Mouse (Mus musculus): Measurements from ENCODE around the gene Ryr2. TPM values are rescaled to one million over a fixed set of nuclear protein-coding genes. Genes with fewer than 3 reads are reported as not detected.

The Ryr2 gene
- polyA plus RNA-seq, 1 experiment: 0.41 TPM

DNA sequence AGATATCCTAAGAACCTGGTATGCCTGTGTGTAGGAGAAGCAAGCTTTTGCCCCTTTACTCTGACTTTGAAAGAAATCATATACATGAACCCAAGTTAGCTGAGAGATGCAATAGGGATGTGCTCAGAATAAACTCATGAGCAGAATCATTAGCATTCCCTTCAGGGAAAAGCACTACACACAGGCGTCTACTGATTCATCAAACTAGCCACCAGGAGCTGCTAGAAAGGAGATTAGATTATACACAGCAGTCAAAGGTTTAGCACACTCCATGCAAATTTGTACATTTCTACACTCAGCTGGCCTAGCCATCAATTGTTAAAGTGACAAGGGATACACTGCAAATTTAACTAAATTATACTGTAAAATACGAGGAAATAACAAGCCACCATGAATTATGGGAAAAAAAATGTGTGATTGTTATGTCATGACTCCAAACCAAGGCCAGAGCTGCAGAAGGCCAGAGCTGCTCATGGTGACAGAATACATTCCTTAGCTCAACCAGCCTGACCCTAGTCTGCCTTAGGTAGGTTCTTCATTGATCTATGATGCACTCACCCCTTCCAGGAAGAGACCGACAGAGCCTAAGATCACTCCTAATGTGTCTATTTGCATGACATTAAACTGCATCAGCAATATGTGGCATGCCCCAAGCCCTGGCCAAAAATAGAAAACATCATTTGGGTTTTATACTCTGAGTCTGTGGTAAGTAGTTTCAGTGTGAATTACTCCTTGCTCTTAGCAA, 324.2 kb downstream of the Ryr2 start:
- Histone ChIP-seq H3K27ac (ENCODE audit: control insufficient read depth, insufficient read depth, low read depth, low read length) (no peak overlapping the region), H3K27me3 (ENCODE audit: control insufficient read depth, insufficient read depth, low read length) (no peaks in the 10 kb centered on the region), H3K4me1 (ENCODE audit: control insufficient read depth, insufficient read depth, low read length) (no peaks in the 10 kb centered on the region), H3K36me3 (ENCODE audit: control insufficient read depth, insufficient read depth, low read length) (no peaks in the 10 kb centered on the region), H3K4me3 (ENCODE audit: control insufficient read depth, low read depth, low read length) (no peak overlapping the region)
- TF ChIP-seq POLR2A (IDR thresholded peaks at IDR 0.05; ENCODE audit: control insufficient read depth, low read depth, low read length): no peak
- TF ChIP-seq CTCF (IDR thresholded peaks at IDR 0.05; ENCODE audit: control insufficient read depth, insufficient read depth, insufficient replicate concordance, low read depth, low read length): no peak

DNA sequence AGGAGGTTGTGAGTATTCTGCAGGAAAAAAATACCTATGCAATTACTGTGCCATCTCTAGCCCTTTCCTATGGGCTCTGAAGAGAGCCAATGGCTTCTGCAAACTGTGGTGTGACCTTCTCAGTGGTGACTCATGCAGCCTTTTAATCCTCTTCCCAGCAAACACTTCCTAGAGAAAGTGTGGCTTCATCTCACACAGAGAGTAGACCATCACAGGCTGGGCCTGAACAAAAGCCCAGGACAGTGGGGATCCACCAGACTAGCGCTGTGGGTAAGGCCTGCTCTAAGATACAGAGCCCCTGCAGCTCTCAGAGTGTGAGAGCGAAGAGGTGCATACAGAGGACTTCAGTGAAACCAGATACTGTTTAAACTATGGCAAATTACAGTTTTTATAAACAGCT, 325.7 kb downstream of the Ryr2 start:
- Histone ChIP-seq H3K27me3 (ENCODE audit: control insufficient read depth, insufficient read depth, low read length) (no peaks in the 10 kb centered on the region), H3K4me1 (ENCODE audit: control insufficient read depth, insufficient read depth, low read length) (no peaks in the 10 kb centered on the region), H3K4me3 (ENCODE audit: control insufficient read depth, low read depth, low read length) (no peak overlapping the region), H3K36me3 (ENCODE audit: control insufficient read depth, insufficient read depth, low read length) (no peaks in the 10 kb centered on the region), H3K27ac (ENCODE audit: control insufficient read depth, insufficient read depth, low read depth, low read length) (no peak overlapping the region)
- TF ChIP-seq POLR2A (IDR thresholded peaks at IDR 0.05; ENCODE audit: control insufficient read depth, low read depth, low read length) (no peak), CTCF (IDR thresholded peaks at IDR 0.05; ENCODE audit: control insufficient read depth, insufficient read depth, insufficient replicate concordance, low read depth, low read length) (no peak)

DNA sequence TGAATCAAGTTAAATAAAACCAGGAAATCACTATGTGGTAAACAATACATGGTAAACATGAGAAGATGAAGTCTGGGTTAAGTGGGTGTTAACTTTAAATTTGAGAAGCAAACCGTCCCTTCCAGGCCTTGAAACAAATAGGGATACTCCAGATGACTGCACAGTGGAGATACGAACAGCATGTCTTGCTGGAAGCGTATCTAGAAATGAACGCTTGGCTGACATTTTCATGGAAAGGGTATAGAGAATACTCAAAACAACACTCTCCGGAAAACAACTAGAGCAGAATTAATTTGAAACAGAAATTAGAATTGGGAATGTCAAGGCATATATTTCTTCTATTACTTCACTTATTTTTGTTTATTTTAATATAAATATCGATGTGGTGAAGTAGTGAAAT, 329.0 kb downstream of the Ryr2 start:
- Histone ChIP-seq H3K27ac (ENCODE audit: control insufficient read depth, insufficient read depth, low read depth, low read length) (no peak overlapping the region), H3K4me3 (ENCODE audit: control insufficient read depth, low read depth, low read length) (no peak overlapping the region), H3K4me1 (ENCODE audit: control insufficient read depth, insufficient read depth, low read length) (no peaks in the 10 kb centered on the region), H3K36me3 (ENCODE audit: control insufficient read depth, insufficient read depth, low read length) (no peaks in the 10 kb centered on the region), H3K27me3 (ENCODE audit: control insufficient read depth, insufficient read depth, low read length) (no peaks in the 10 kb centered on the region)
- no peak for TF ChIP-seq POLR2A (IDR thresholded peaks at IDR 0.05; ENCODE audit: control insufficient read depth, low read depth, low read length)
- TF ChIP-seq CTCF (IDR thresholded peaks at IDR 0.05; ENCODE audit: control insufficient read depth, insufficient read depth, insufficient replicate concordance, low read depth, low read length): no peak

DNA sequence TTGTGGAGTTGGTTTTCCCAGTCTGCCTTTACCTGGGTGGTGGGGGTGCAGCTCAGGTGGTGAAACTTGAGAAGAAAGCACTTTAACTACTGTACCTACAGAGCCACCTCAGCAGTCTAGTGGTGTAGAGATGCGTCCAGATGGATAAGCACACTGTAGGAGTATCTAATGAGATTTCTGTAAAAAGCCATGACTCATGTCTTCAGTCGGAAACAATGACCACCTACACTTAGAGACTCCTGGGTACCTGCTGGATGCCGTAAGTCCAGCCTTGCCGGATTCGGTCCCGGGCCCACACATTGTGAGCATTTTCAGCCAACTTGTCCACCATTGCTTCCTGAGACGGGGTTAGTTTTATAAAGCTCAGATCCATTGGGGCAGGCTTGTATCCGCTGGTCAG, 334.6 kb downstream of the Ryr2 start:
- TF ChIP-seq POLR2A (IDR thresholded peaks at IDR 0.05; ENCODE audit: control insufficient read depth, low read depth, low read length): no peak
- no peak for TF ChIP-seq CTCF (IDR thresholded peaks at IDR 0.05; ENCODE audit: control insufficient read depth, insufficient read depth, insufficient replicate concordance, low read depth, low read length)
- H3K4me1 ChIP-seq (ENCODE audit: control insufficient read depth, insufficient read depth, low read length): no peaks in the 10 kb centered on the region
- no peak overlapping the region for H3K27ac ChIP-seq (ENCODE audit: control insufficient read depth, insufficient read depth, low read depth, low read length)
- no peaks in the 10 kb centered on the region for H3K27me3 ChIP-seq (ENCODE audit: control insufficient read depth, insufficient read depth, low read length)
- H3K4me3 ChIP-seq (ENCODE audit: control insufficient read depth, low read depth, low read length): no peak overlapping the region
- H3K36me3 ChIP-seq (ENCODE audit: control insufficient read depth, insufficient read depth, low read length): no peaks in the 10 kb centered on the region

DNA sequence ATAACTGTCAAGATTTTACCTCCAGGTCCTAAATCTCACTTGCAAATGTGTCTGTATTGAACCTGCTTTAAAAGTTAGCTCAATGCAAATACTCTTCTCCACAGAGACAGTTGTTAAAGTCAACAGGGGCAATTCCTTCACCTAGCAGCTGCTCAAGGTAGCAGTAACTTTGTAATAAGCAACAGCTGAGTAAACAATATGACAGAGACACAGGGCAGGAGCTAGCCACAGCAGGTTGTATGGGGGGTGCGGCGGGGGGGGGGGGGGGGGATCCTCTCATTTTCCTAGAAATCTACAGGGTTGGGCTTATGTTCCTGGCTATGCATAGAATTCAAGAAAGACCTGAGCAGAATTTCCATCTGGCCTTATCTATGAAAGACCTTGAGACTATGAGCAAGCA, 339.8 kb downstream of the Ryr2 start:
- H3K27ac ChIP-seq (ENCODE audit: control insufficient read depth, insufficient read depth, low read depth, low read length): no peak overlapping the region
- TF ChIP-seq POLR2A (IDR thresholded peaks at IDR 0.05; ENCODE audit: control insufficient read depth, low read depth, low read length) (no peak), CTCF (IDR thresholded peaks at IDR 0.05; ENCODE audit: control insufficient read depth, insufficient read depth, insufficient replicate concordance, low read depth, low read length) (no peak)
- H3K27me3 ChIP-seq (ENCODE audit: control insufficient read depth, insufficient read depth, low read length): no peaks in the 10 kb centered on the region
- no peaks in the 10 kb centered on the region for H3K36me3 ChIP-seq (ENCODE audit: control insufficient read depth, insufficient read depth, low read length)
- no peak overlapping the region for H3K4me3 ChIP-seq (ENCODE audit: control insufficient read depth, low read depth, low read length)
- H3K4me1 ChIP-seq (ENCODE audit: control insufficient read depth, insufficient read depth, low read length): peaks cover 2% of the 10 kb centered on the region; the same call in 1 of the 2 replicates

DNA sequence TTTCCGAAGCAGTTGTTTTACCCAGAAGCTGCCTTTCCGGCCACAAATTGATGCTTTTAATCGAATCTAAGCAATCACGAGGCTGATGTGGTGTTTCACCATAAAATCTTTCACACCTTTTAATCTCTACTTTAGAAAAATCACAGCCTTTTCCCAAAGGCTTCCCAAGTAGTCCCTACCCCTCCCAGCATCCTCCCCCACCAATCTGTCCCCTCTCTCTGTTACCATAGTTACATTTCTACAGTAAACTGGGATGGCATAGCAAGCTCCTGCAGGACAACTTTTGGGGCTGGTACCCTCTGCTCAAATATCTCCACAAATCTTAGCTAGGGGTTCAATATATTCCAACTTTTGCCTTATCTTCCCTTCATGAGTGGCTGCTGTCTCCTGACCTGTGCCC, 342.8 kb downstream of the Ryr2 start:
- no peak overlapping the region for H3K4me3 ChIP-seq (ENCODE audit: control insufficient read depth, low read depth, low read length)
- no peaks in the 10 kb centered on the region for H3K36me3 ChIP-seq (ENCODE audit: control insufficient read depth, insufficient read depth, low read length)
- H3K27me3 ChIP-seq (ENCODE audit: control insufficient read depth, insufficient read depth, low read length): no peaks in the 10 kb centered on the region
- no peak for TF ChIP-seq POLR2A (IDR thresholded peaks at IDR 0.05; ENCODE audit: control insufficient read depth, low read depth, low read length)
- TF ChIP-seq CTCF (IDR thresholded peaks at IDR 0.05; ENCODE audit: control insufficient read depth, insufficient read depth, insufficient replicate concordance, low read depth, low read length): no peak
- H3K4me1 ChIP-seq (ENCODE audit: control insufficient read depth, insufficient read depth, low read length): peaks cover 2% of the 10 kb centered on the region; the same call in 1 of the 2 replicates
- no peak overlapping the region for H3K27ac ChIP-seq (ENCODE audit: control insufficient read depth, insufficient read depth, low read depth, low read length)

DNA sequence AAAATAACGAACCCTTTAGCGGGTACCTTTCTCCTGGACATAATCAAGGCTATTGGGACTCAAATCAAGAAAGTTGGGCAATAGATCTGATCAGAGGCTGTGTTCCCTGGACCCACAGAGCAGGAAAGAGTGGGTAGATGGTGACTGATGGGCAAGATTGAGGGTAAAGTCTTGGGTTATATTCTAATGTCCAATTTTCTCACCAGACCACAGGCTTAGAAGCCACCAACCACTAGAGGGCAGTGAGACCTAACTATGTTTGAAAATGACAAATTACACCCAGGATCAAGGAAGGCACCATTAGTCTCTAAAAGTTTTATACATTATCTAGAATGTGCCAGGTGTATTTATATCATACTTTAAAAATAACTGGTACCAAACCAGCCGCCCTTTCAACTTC, 343.6 kb downstream of the Ryr2 start:
- no peak overlapping the region for H3K27ac ChIP-seq (ENCODE audit: control insufficient read depth, insufficient read depth, low read depth, low read length)
- no peaks in the 10 kb centered on the region for H3K27me3 ChIP-seq (ENCODE audit: control insufficient read depth, insufficient read depth, low read length)
- H3K4me3 ChIP-seq (ENCODE audit: control insufficient read depth, low read depth, low read length): no peak overlapping the region
- no peaks in the 10 kb centered on the region for H3K36me3 ChIP-seq (ENCODE audit: control insufficient read depth, insufficient read depth, low read length)
- H3K4me1 ChIP-seq (ENCODE audit: control insufficient read depth, insufficient read depth, low read length): peaks cover 2% of the 10 kb centered on the region; the same call in 1 of the 2 replicates
- TF ChIP-seq POLR2A (IDR thresholded peaks at IDR 0.05; ENCODE audit: control insufficient read depth, low read depth, low read length) (no peak), CTCF (IDR thresholded peaks at IDR 0.05; ENCODE audit: control insufficient read depth, insufficient read depth, insufficient replicate concordance, low read depth, low read length) (no peak)
